12 mouse cellular contexts compared by ENCODE assay signal in genomic region chr15:5446756-5447314, GRCm38 (mm10).
DNase-seq lines count a peak whose midpoint lies in the region; ATAC-seq and TF ChIP-seq lines count a peak whose summit lies in the region.
"Had no signal": no experiment of that assay in that cellular context is flagged by ENCODE, and none has a peak within 500 bp of the region (broad histone marks: within the 10 kb centered on the region; RNA-seq: fewer than 3 reads in every experiment).

No protein-coding gene starts in this region.

- TF ChIP-seq CTCF in small intestine, adult 2 months (IDR thresholded peaks at IDR 0.05; ENCODE audit: extremely low read depth, insufficient read length, insufficient replicate concordance, low read depth, low read length) = no peak

- DNase-seq in gastrocnemius, adult 18-20 months (ENCODE audit: low spot score) = peak; percentile 2
- no peak for DNase-seq in gastrocnemius, postnatal 14 days
- peak; percentile 4 for DNase-seq in spleen, adult 12 weeks (ENCODE audit: low spot score)
- no peak for DNase-seq in spleen, postnatal 14 days (ENCODE audit: low spot score in 2 of 2)
- no peak for DNase-seq in hindbrain, embryonic 10.5 days (ENCODE audit: low spot score)
- DNase-seq: cerebellum, adult 11 months; kidney, adult 8-10 months had no signal

- no peaks in the 10 kb centered on the region for H3K79me2 ChIP-seq in macrophage (ENCODE audit: inconsistent target)

- no peaks in the 10 kb centered on the region for H3K36me3 ChIP-seq in macrophage (ENCODE audit: inconsistent target)
- H3K36me3 ChIP-seq in small intestine, adult 2 months (ENCODE audit: control insufficient read depth, insufficient read depth, low read length) = no peaks in the 10 kb centered on the region
- H3K36me3 ChIP-seq in hindbrain, embryonic 10.5 days = no peaks in the 10 kb centered on the region
- H3K36me3 ChIP-seq: heart, embryonic 15.5 days had no signal

- peaks cover 10% of the 10 kb centered on the region; the same call in 1 of the 2 replicates for H3K4me1 ChIP-seq in small intestine, adult 2 months (ENCODE audit: control insufficient read depth, insufficient read depth, insufficient read length, low read length)
- H3K4me1 ChIP-seq in hindbrain, embryonic 10.5 days (replicated peaks) = no peaks in the 10 kb centered on the region

- ATAC-seq in erythroblast, adult 5-6 weeks (replicated peaks; ENCODE audit: low FRiP score, poor library complexity, severe bottlenecking) = no peak

- peak overlapping the region; percentile 73 for H3K27ac ChIP-seq in macrophage
- H3K27ac ChIP-seq in small intestine, adult 2 months (ENCODE audit: insufficient read depth, low read depth, low read length) = peak overlapping the region; percentile 11
- no peak overlapping the region for H3K27ac ChIP-seq in hindbrain, embryonic 10.5 days
- H3K27ac ChIP-seq: heart, embryonic 15.5 days; hindbrain, embryonic 14.5 days had no signal

- no peak overlapping the region for H3K4me3 ChIP-seq in macrophage (ENCODE audit: inconsistent target)
- H3K4me3 ChIP-seq in small intestine, adult 2 months (ENCODE audit: low read depth, low read length) = no peak overlapping the region
- no peak overlapping the region for H3K4me3 ChIP-seq in hindbrain, embryonic 10.5 days
- H3K4me3 ChIP-seq: heart, embryonic 15.5 days had no signal

- H3K27me3 ChIP-seq in small intestine, adult 2 months (ENCODE audit: control insufficient read depth, insufficient read depth, low read length) = no peaks in the 10 kb centered on the region
- no peaks in the 10 kb centered on the region for H3K27me3 ChIP-seq in hindbrain, embryonic 10.5 days (ENCODE audit: insufficient read depth, poor library complexity, severe bottlenecking)
- H3K27me3 ChIP-seq: heart, embryonic 15.5 days had no signal

- 13% methylated on average over 4 of the region's 4 CpGs for WGBS in macrophage (ENCODE audit: missing documents)
- WGBS in small intestine, adult 2 months = 62% methylated on average over 4 of the region's 4 CpGs
- 74% methylated on average over 4 of the region's 4 CpGs for WGBS in hindbrain, embryonic 10.5 days

- H3K9me3 ChIP-seq in hindbrain, embryonic 10.5 days = no peaks in the 10 kb centered on the region
- H3K9me3 ChIP-seq: heart, embryonic 15.5 days had no signal

- no peak for TF ChIP-seq POLR2A in small intestine, adult 2 months (IDR thresholded peaks at IDR 0.05; ENCODE audit: low read depth, low read length)

- intact Hi-C loops in gastrocnemius, postnatal 14 days (cut with DNase I; ENCODE audit: low total_unique reads) = no loop called here

Comparison
In these comparisons a context has a peak if more than half of its experiments do, and no peak if none do; other contexts are left out.
1. DNase-seq: peak in gastrocnemius, adult 18-20 months (single experiment) and spleen, adult 12 weeks (single experiment); none in gastrocnemius, postnatal 14 days (single experiment), spleen, postnatal 14 days (0 of 2) and hindbrain, embryonic 10.5 days (single experiment).